ENCODE assay signal across 8 mouse cellular contexts in the genomic region with DNA sequence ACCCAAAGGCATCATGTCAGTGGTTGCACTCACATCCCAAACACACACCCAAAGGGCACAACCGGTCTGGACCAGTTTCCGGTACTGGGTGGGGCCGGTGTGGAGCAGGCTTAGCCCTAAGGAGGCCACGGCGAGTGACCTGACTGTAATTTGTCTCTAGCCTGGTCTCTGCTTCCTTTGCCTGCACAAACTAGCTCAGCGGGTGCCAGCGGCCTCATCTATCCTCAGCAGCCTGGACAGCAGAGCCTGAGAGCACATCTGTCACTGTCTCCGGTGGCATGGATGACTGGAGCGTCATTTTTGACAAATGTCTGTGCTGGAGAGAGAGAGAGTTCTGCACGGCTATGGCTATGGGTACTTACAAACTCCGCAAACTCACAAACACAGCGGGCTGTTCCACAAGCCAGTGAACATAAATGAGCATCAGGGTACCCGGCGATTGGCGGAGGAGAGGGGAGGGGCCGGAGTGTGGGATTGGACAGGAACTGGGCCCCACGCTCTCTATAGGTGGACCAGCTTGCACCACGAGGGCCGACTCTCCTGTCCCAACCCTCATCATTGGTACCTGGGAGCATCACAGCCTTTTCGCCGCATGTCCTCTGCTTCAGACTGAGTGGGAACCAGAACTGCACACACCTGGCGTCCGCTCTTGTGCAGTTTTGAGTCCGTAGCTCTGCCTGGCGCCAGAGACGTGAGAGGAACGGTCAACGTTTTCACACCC.
DNase-seq lines count a peak whose midpoint lies in the region; ATAC-seq and TF ChIP-seq lines count a peak whose summit lies in the region.

No protein-coding gene starts in this region.

- ATAC-seq in liver, postnatal 0 days: no peak
- ATAC-seq in hindbrain, embryonic 13.5 days (ENCODE audit: low FRiP score): peak; percentile 86

- intact Hi-C loops in gastrocnemius, postnatal 14 days (cut with DNase I; ENCODE audit: low total_unique reads): no loop called here

- no peaks in the 10 kb centered on the region for H3K27me3 ChIP-seq in liver, adult 2 months (ENCODE audit: control insufficient read depth, insufficient read depth, low read length)
- no peaks in the 10 kb centered on the region for H3K27me3 ChIP-seq in liver, postnatal 0 days (ENCODE audit: insufficient read depth, low read length)
- H3K27me3 ChIP-seq in hindbrain, embryonic 13.5 days: no peaks in the 10 kb centered on the region

- no peak overlapping the region for H3K9ac ChIP-seq in liver, adult 2 months (ENCODE audit: low read depth, low read length)
- no peak overlapping the region for H3K9ac ChIP-seq in liver, postnatal 0 days (replicated peaks)
- H3K9ac ChIP-seq in hindbrain, embryonic 13.5 days: no peak overlapping the region

- TF ChIP-seq EP300 in liver, postnatal 0 days (IDR thresholded peaks at IDR 0.05; ENCODE audit: low read depth): no peak

- no peak overlapping the region for H3K4me3 ChIP-seq in liver, adult 2 months (ENCODE audit: insufficient read depth, low read depth, low read length)
- no peak overlapping the region for H3K4me3 ChIP-seq in liver, postnatal 0 days (ENCODE audit: low read depth, low read length)
- H3K4me3 ChIP-seq in hindbrain, embryonic 13.5 days: no peak overlapping the region

- H3K4me1 ChIP-seq in liver, adult 2 months (ENCODE audit: control insufficient read depth, insufficient read depth, low read length): no peaks in the 10 kb centered on the region
- no peaks in the 10 kb centered on the region for H3K4me1 ChIP-seq in liver, postnatal 0 days (ENCODE audit: insufficient read depth)
- H3K4me1 ChIP-seq in hindbrain, embryonic 13.5 days (replicated peaks): peaks cover 19% of the 10 kb centered on the region

- 78% methylated on average over 28 of the region's 28 CpGs for WGBS in liver, adult 2 months
- WGBS in liver, postnatal 0 days (ENCODE audit: insufficient replicate concordance): 64% methylated on average over 28 of the region's 28 CpGs
- 60% methylated on average over 28 of the region's 28 CpGs for WGBS in hindbrain, embryonic 13.5 days

- H3K36me3 ChIP-seq in liver, adult 2 months (ENCODE audit: control insufficient read depth, insufficient read depth, low read length): no peaks in the 10 kb centered on the region
- no peaks in the 10 kb centered on the region for H3K36me3 ChIP-seq in liver, postnatal 0 days (replicated peaks; ENCODE audit: insufficient read depth, low read length)
- H3K36me3 ChIP-seq in hindbrain, embryonic 13.5 days: no peaks in the 10 kb centered on the region

- H3K9me3 ChIP-seq in liver, postnatal 0 days (ENCODE audit: low read length): no peaks in the 10 kb centered on the region
- no peaks in the 10 kb centered on the region for H3K9me3 ChIP-seq in hindbrain, embryonic 13.5 days

- 0 out of 2 replicates have a peak overlapping the region, but pooled peaks have one; percentile 12 for H3K27ac ChIP-seq in liver, adult 2 months (replicated peaks; ENCODE audit: insufficient read depth, low read depth, low read length)
- no peak overlapping the region for H3K27ac ChIP-seq in liver, postnatal 0 days (ENCODE audit: low read depth)
- H3K27ac ChIP-seq in hindbrain, embryonic 13.5 days: no peak overlapping the region

- H3K4me2 ChIP-seq in liver, postnatal 0 days (ENCODE audit: low read depth, low read length): no peak overlapping the region
- H3K4me2 ChIP-seq in hindbrain, embryonic 13.5 days: peak overlapping the region; percentile 33

- no peaks in the 10 kb centered on the region for H3K79me2 ChIP-seq in liver, adult 2 months (ENCODE audit: control insufficient read depth, insufficient read depth, low read length)

- no peak for TF ChIP-seq CTCF in liver, adult 2 months (IDR thresholded peaks at IDR 0.05; ENCODE audit: low read depth, low read length)
- TF ChIP-seq CTCF in liver, postnatal 0 days (IDR thresholded peaks at IDR 0.05; ENCODE audit: low read depth): no peak

- no peak for TF ChIP-seq POLR2A in liver, adult 2 months (IDR thresholded peaks at IDR 0.05; ENCODE audit: extremely low read depth, insufficient read depth, low read length)

- DNase-seq in liver, adult 2 months (ENCODE audit: extremely low read depth, low read depth, low spot score): no peak
- DNase-seq in liver, postnatal 0 days: no peak
- peak; percentile 79 for DNase-seq in layer of hippocampus, adult 9-11 months
- DNase-seq in neural tube, embryonic 10.5 days (ENCODE audit: extremely low spot score, low spot score): peak; percentile 29
- DNase-seq in gastrocnemius, postnatal 14 days: no peak
- DNase-seq in urinary bladder, postnatal 4 days (ENCODE audit: low spot score in 2 of 2): no peak
- DNase-seq in spleen, adult 18-20 months: no peak

Comparison
In these comparisons a context has a peak if more than half of its experiments do, and no peak if none do; other contexts are left out.
1. DNase-seq: peak in layer of hippocampus, adult 9-11 months (single experiment) and neural tube, embryonic 10.5 days (single experiment); none in liver, adult 2 months (single experiment), liver, postnatal 0 days (single experiment), gastrocnemius, postnatal 14 days (single experiment), urinary bladder, postnatal 4 days (0 of 2) and spleen, adult 18-20 months (0 of 2).